ENCODE assay signal across 21 mouse cellular contexts in the genomic region with DNA sequence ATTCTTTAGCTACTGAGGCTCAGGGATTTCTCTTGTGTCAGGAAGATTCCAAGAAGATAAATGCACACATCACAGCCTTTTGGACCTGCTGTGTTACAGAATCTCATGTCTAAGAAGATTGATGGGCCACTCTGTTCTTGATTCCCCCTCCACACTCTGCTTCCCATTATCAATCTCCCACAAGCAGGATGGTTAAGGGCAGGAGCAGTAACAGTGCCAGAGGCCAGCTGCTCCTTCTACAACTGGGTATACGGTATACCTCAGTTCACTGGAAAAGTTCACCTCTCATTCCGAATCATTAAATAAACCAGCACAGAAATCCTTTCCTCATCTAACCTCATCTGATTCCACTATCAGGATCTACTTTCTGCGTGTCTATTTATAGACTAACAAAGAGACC.
A peak's percentile ranks its signal among the peaks of the same experiment; 100 is the strongest.
DNase-seq lines count a peak whose midpoint lies in the region; ATAC-seq and TF ChIP-seq lines count a peak whose summit lies in the region.
"Had no signal": no experiment of that assay in that cellular context is flagged by ENCODE, and none has a peak within 500 bp of the region (broad histone marks: within the 10 kb centered on the region; RNA-seq: fewer than 3 reads in every experiment).

No protein-coding gene starts in this region.

- H3K27ac ChIP-seq in hindbrain, embryonic 11.5 days (ENCODE audit: low read depth, low read length), result no peak overlapping the region
- no peak overlapping the region for H3K27ac ChIP-seq in hindbrain, postnatal 0 days
- H3K27ac ChIP-seq in hindbrain, embryonic 16.5 days (ENCODE audit: low read depth, low read length), result no peak overlapping the region
- H3K27ac ChIP-seq in hindbrain, embryonic 10.5 days, result no peak overlapping the region
- H3K27ac ChIP-seq: embryonic facial prominence, embryonic 13.5 days; embryonic facial prominence, embryonic 15.5 days; forebrain, embryonic 10.5 days; forebrain, embryonic 12.5 days had no signal

- WGBS in hindbrain, embryonic 11.5 days, result 81% methylated on average over 3 of the region's 3 CpGs
- WGBS in hindbrain, postnatal 0 days, result 72% methylated on average over 3 of the region's 3 CpGs
- WGBS in hindbrain, embryonic 16.5 days, result 77% methylated on average over 3 of the region's 3 CpGs
- WGBS in hindbrain, embryonic 10.5 days, result 87% methylated on average over 3 of the region's 3 CpGs

- H3K4me3 ChIP-seq in hindbrain, embryonic 11.5 days (ENCODE audit: low read depth, low read length), result no peak overlapping the region
- no peak overlapping the region for H3K4me3 ChIP-seq in hindbrain, postnatal 0 days (ENCODE audit: low read length)
- no peak overlapping the region for H3K4me3 ChIP-seq in hindbrain, embryonic 16.5 days (ENCODE audit: low read length)
- H3K4me3 ChIP-seq in hindbrain, embryonic 10.5 days, result no peak overlapping the region
- H3K4me3 ChIP-seq: embryonic facial prominence, embryonic 13.5 days; embryonic facial prominence, embryonic 15.5 days; erythroblast, embryonic 14.5 days; forebrain, embryonic 10.5 days; forebrain, embryonic 12.5 days had no signal

- TF ChIP-seq CTCF in hindbrain, postnatal 0 days (IDR thresholded peaks at IDR 0.05; ENCODE audit: low read depth), result no peak

- H3K9ac ChIP-seq in hindbrain, embryonic 11.5 days (ENCODE audit: low read depth, low read length), result no peak overlapping the region
- H3K9ac ChIP-seq in hindbrain, postnatal 0 days (replicated peaks; ENCODE audit: low read length), result no peak overlapping the region
- H3K9ac ChIP-seq in hindbrain, embryonic 16.5 days (ENCODE audit: low read depth, low read length), result no peak overlapping the region
- H3K9ac ChIP-seq: embryonic facial prominence, embryonic 13.5 days; embryonic facial prominence, embryonic 15.5 days; forebrain, embryonic 12.5 days had no signal

- no peaks in the 10 kb centered on the region for H3K9me3 ChIP-seq in hindbrain, embryonic 11.5 days (ENCODE audit: control insufficient read depth, low read length)
- no peaks in the 10 kb centered on the region for H3K9me3 ChIP-seq in hindbrain, postnatal 0 days (ENCODE audit: low read length)
- no peaks in the 10 kb centered on the region for H3K9me3 ChIP-seq in hindbrain, embryonic 16.5 days (ENCODE audit: control insufficient read depth, low read length)
- no peaks in the 10 kb centered on the region for H3K9me3 ChIP-seq in hindbrain, embryonic 10.5 days
- H3K9me3 ChIP-seq: embryonic facial prominence, embryonic 13.5 days; embryonic facial prominence, embryonic 15.5 days; forebrain, embryonic 10.5 days; forebrain, embryonic 12.5 days had no signal

- H3K4me2 ChIP-seq in hindbrain, embryonic 11.5 days (replicated peaks; ENCODE audit: low read depth, low read length), result no peak overlapping the region
- H3K4me2 ChIP-seq in hindbrain, postnatal 0 days (ENCODE audit: low read depth, low read length), result no peak overlapping the region
- no peak overlapping the region for H3K4me2 ChIP-seq in hindbrain, embryonic 16.5 days (ENCODE audit: low read length)
- H3K4me2 ChIP-seq: embryonic facial prominence, embryonic 13.5 days; embryonic facial prominence, embryonic 15.5 days; forebrain, embryonic 12.5 days had no signal

- no peaks in the 10 kb centered on the region for H3K27me3 ChIP-seq in hindbrain, embryonic 11.5 days (ENCODE audit: control insufficient read depth, insufficient read depth, low read length)
- no peaks in the 10 kb centered on the region for H3K27me3 ChIP-seq in hindbrain, postnatal 0 days (ENCODE audit: insufficient read depth, low read length)
- H3K27me3 ChIP-seq in hindbrain, embryonic 16.5 days (replicated peaks; ENCODE audit: control insufficient read depth, insufficient read depth, low read length), result no peaks in the 10 kb centered on the region
- H3K27me3 ChIP-seq in hindbrain, embryonic 10.5 days (ENCODE audit: insufficient read depth, poor library complexity, severe bottlenecking), result no peaks in the 10 kb centered on the region
- H3K27me3 ChIP-seq: embryonic facial prominence, embryonic 13.5 days; embryonic facial prominence, embryonic 15.5 days; forebrain, embryonic 12.5 days had no signal

- DNase-seq in hindbrain, embryonic 11.5 days (ENCODE audit: low spot score), result peak; percentile 4
- no peak for DNase-seq in hindbrain, postnatal 0 days (ENCODE audit: low spot score)
- no peak for DNase-seq in hindbrain, embryonic 10.5 days (ENCODE audit: low spot score)
- DNase-seq in right cerebral cortex, postnatal 4 days, result no peak
- DNase-seq: adrenal gland, adult 2 months; adrenal gland, postnatal 10 days; adrenal gland, postnatal 25 days; cerebellum, adult 11 months; cerebellum, adult 18-20 months; cerebellum, adult 8-10 months; cerebellum, adult 9-11 months; cerebellum, postnatal 14 days; cerebellum, postnatal 36 days had no signal

- 0 out of 2 replicates have a peak, but pooled peaks have one; percentile 58 for ATAC-seq in hindbrain, embryonic 11.5 days (ENCODE audit: low FRiP score)
- ATAC-seq in hindbrain, postnatal 0 days, result no peak
- 0 out of 2 replicates have a peak, but pooled peaks have one; percentile 42 for ATAC-seq in hindbrain, embryonic 16.5 days
- ATAC-seq: forebrain, embryonic 14.5 days; forebrain, embryonic 16.5 days had no signal

- H3K4me1 ChIP-seq in hindbrain, embryonic 11.5 days (replicated peaks; ENCODE audit: control insufficient read depth, insufficient read depth, low read length), result no peaks in the 10 kb centered on the region
- H3K4me1 ChIP-seq in hindbrain, postnatal 0 days (ENCODE audit: insufficient read depth, low read length), result no peaks in the 10 kb centered on the region
- H3K4me1 ChIP-seq in hindbrain, embryonic 16.5 days (ENCODE audit: control insufficient read depth, insufficient read depth, low read depth, low read length), result no peaks in the 10 kb centered on the region
- H3K4me1 ChIP-seq in hindbrain, embryonic 10.5 days (replicated peaks), result no peaks in the 10 kb centered on the region
- H3K4me1 ChIP-seq: embryonic facial prominence, embryonic 13.5 days; embryonic facial prominence, embryonic 15.5 days; forebrain, embryonic 10.5 days; forebrain, embryonic 12.5 days had no signal

- no peaks in the 10 kb centered on the region for H3K36me3 ChIP-seq in hindbrain, embryonic 11.5 days (ENCODE audit: control insufficient read depth, insufficient read depth, low read length)
- no peaks in the 10 kb centered on the region for H3K36me3 ChIP-seq in hindbrain, postnatal 0 days (ENCODE audit: insufficient read depth, low read length)
- H3K36me3 ChIP-seq in hindbrain, embryonic 16.5 days (ENCODE audit: control insufficient read depth, insufficient read depth, low read length), result no peaks in the 10 kb centered on the region
- no peaks in the 10 kb centered on the region for H3K36me3 ChIP-seq in hindbrain, embryonic 10.5 days
- H3K36me3 ChIP-seq: embryonic facial prominence, embryonic 13.5 days; embryonic facial prominence, embryonic 15.5 days; forebrain, embryonic 10.5 days; forebrain, embryonic 12.5 days had no signal
